Mouse (Mus musculus) midbrain, embryonic 12.5 days (tissue): Measurements from ENCODE around the gene Eif5a. TPM values are rescaled to one million over a fixed set of nuclear protein-coding genes. Genes with fewer than 3 reads are reported as not detected.
"Not testable (repeated sequence)": the region's sequence is repeated elsewhere in the genome, so short reads cannot be mapped to it uniquely, and the experiment has no call there.

Source experiments
- ATAC-seq: fragments of 200-750 bp; cut with Nextera tagmentation; 2 replicates; pipeline ENCODE4 v1.8.0; 2017; ENCODE audit warnings: low read depth, moderate TSS enrichment, moderate library complexity; ENCODE audit not compliant: low FRiP score
- H3K27ac ChIP-seq: fragments of 300-500 bp; sonication (generic); replicated peaks from 2 replicates; pipeline ENCODE4 v1.5.1; 2016; ENCODE audit warnings: mild to moderate bottlenecking
- H3K27me3 ChIP-seq: fragments of 300-500 bp; sonication (generic); 2 replicates; pipeline ENCODE4 v1.6.1; 2016; ENCODE audit warnings: mild to moderate bottlenecking
- H3K36me3 ChIP-seq: fragments of 300-500 bp; sonication (generic); 2 replicates; pipeline ENCODE4 v1.6.1; 2016
- H3K4me1 ChIP-seq: fragments of 300-500 bp; sonication (generic); 2 replicates; pipeline ENCODE4 v1.6.1; 2016
- H3K4me2 ChIP-seq: fragments of 300-500 bp; sonication (generic); replicated peaks from 2 replicates; pipeline ENCODE4 v1.6.1; 2016; ENCODE audit warnings: mild to moderate bottlenecking, moderate library complexity
- H3K4me3 ChIP-seq: fragments of 300-500 bp; sonication (generic); 2 replicates; pipeline ENCODE4 v1.5.1; 2016; ENCODE audit warnings: mild to moderate bottlenecking
- H3K9ac ChIP-seq: fragments of 300-500 bp; sonication (generic); replicated peaks from 2 replicates; pipeline ENCODE4 v1.6.1; 2016; ENCODE audit warnings: mild to moderate bottlenecking, moderate library complexity
- H3K9me3 ChIP-seq: fragments of 300-500 bp; sonication (generic); 2 replicates; pipeline ENCODE4 v1.6.1; 2016; ENCODE audit warnings: mild to moderate bottlenecking
- WGBS: fragments of 180-500 bp; shearing (Covaris S2); methylation state at CpG from one replicate; pipeline ENCODE4 v1.1.7; 2016; 5-methylcytosine and 5-hydroxymethylcytosine counted together
- polyA plus RNA-seq: library from polyadenylated mRNA; unstranded; fragments of >200 nt; fragmentation: Nextera tagmentation; extraction: Ambion mirVana; gene quantifications from 2 replicates; pipeline ENCODE4 v1.2.1, GENCODE M21; 2016

The Eif5a gene
- polyA plus RNA-seq, 1 experiment from 2014 or later: 1,465 TPM

DNA sequence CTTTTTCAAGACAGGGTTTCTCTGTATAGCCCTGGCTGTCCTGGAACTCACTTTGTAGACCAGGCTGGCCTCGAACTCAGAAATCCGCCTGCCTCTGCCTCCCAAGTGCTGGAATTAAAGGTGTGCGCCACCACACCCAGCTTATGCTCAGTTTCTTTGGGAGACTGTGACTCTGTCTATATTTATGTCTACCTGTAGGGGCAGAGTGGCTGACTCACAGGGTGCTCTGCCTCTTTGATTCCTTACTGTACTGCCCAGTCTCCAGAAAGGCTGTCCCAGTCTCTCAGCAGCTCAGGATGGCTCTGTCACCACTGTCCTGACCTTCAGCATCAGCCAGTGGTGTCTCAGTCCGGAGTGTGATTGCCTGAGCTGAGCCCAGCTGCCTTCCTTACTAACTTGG, 33.9 kb upstream of the Eif5a start:
- not testable (repeated sequence) for H3K4me3 ChIP-seq, H3K27ac ChIP-seq, ATAC-seq, H3K9ac ChIP-seq, H3K36me3 ChIP-seq, H3K4me1 ChIP-seq, H3K4me2 ChIP-seq, H3K9me3 ChIP-seq
- WGBS: 75% methylated on average over 4 of the region's 4 CpGs
- H3K27me3 ChIP-seq: peaks cover 16% of the 10 kb centered on the region

DNA sequence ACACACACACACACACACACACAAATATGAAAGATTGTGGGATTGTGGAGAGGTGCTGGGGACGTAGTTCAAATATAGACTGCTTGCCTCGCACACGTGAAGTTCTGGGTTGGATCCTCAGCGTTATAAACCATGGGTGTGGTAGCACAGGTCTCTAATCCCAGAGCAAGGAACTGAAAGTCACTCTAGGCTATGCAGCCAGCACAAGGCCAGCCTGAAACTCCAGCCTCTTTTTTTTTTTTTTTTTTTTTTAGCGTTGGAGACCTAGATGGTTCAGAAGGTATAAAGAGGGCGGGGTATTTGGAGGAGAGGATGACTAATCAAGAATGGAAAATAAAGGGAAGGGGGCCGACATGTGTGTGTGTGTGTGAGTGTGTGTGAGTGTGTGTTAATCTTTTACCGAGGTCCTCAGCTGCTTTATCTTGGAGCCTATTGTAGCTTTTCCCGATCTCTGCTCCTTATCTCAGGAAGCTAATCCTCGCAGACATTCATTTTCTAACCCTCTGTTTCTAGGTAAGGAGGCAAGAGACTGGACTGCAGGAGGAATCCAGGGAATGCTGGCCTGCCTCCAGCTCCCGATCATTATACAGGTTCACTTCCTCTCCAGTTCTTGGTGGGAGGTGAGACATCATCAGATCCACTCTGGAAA, 31.6 kb upstream of the Eif5a start:
- H3K4me1 ChIP-seq: peaks cover 4% of the 10 kb centered on the region
- 71% methylated on average over 11 of the region's 11 CpGs for WGBS
- H3K4me3 ChIP-seq: no peak overlapping the region
- no peak overlapping the region for H3K4me2 ChIP-seq
- no peak overlapping the region for H3K9ac ChIP-seq
- H3K27ac ChIP-seq: no peak overlapping the region
- H3K9me3 ChIP-seq: no peaks in the 10 kb centered on the region
- peaks cover 21% of the 10 kb centered on the region for H3K27me3 ChIP-seq
- no peak for ATAC-seq
- no peaks in the 10 kb centered on the region for H3K36me3 ChIP-seq

DNA sequence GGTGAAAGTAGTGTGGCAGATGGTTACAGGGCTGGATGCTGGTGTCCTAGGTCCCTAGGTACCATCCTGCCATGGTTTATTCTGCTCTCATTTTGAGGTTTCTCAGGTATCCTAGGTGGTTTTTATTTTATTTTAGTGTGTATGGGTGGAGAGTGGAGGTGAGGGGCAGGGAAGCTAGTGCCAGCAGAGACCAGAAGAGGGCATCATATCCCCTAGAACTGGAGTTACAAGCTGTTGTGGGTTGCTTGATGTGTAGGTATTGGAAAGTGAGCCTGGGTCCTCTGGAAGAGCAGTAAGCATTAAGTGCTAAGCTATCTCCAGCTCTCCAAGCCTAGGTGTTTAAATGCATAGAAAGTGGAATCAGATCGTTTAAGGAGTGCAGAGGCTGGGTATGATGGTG, 30.5 kb upstream of the Eif5a start:
- no peak overlapping the region for H3K4me3 ChIP-seq
- no peak overlapping the region for H3K4me2 ChIP-seq
- no peak for ATAC-seq
- H3K27ac ChIP-seq: no peak overlapping the region
- WGBS: 46% methylated on average over 1 of the region's 1 CpGs
- H3K36me3 ChIP-seq: no peaks in the 10 kb centered on the region
- no peaks in the 10 kb centered on the region for H3K9me3 ChIP-seq
- no peak overlapping the region for H3K9ac ChIP-seq
- peaks cover 14% of the 10 kb centered on the region for H3K4me1 ChIP-seq
- H3K27me3 ChIP-seq: peaks cover 16% of the 10 kb centered on the region

DNA sequence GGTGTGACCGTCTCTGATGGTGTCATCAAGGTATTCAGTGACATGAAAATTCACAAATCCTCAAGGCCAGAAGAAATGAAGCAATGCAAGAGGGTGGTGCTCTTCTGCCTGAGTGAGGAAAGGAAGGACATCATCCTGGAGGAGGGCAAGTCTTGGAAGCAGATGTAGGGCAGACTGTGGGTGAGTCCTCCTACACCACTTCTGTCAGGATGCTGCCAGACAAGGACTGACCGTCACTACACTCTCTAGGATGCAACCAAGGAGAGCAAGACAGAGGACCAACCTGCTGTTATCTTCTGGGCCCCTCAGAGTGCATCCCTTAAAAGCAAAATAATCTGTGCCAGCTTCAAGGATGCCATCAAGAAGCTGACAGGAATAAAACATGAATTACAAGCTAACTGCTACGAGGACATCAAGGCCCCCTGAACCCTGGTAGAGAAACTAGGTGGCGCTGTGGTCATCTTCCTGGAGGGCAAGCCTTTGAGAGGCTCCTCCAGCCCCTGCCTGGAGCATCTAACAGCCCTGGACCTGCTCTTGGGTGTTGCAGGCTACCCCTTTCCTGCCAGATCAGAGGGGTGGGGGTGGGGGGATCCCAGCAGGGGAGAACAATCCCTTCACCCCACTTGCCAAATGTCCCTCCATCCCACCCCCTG, 29.2 kb upstream of the Eif5a start:
- H3K4me2 ChIP-seq: no peak overlapping the region
- WGBS: 40% methylated on average over 4 of the region's 4 CpGs
- H3K36me3 ChIP-seq: no peaks in the 10 kb centered on the region
- ATAC-seq: no peak
- no peaks in the 10 kb centered on the region for H3K9me3 ChIP-seq
- H3K27me3 ChIP-seq: peaks cover 16% of the 10 kb centered on the region
- H3K4me1 ChIP-seq: peaks cover 17% of the 10 kb centered on the region
- no peak overlapping the region for H3K27ac ChIP-seq
- no peak overlapping the region for H3K9ac ChIP-seq
- H3K4me3 ChIP-seq: no peak overlapping the region

DNA sequence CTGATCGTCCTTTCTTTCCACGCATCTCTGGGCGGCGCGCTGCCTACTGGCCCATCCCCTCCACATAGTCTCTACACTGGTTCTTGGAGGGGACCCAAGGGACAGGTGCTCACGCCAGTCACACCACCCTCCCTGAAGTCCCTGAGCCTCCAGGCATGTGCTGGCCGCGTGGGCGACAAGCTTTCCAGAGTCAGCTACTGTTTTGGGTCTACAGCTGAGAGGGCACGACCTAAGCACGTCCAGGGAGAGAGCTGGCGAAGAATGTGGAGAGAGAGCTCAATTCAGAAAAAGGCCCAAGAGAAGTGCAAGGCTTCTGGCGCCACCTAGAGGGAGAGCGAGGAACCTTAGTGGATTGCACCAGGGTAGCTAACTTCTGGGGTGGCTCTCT, 27.0 kb upstream of the Eif5a start:
- Histone ChIP-seq H3K4me1 (peaks cover 17% of the 10 kb centered on the region), H3K4me2 (peak overlapping the region; percentile 64), H3K9ac (peak overlapping the region; percentile 47), H3K4me3 (peak overlapping the region; percentile 49), H3K27me3 (peaks cover 11% of the 10 kb centered on the region), H3K27ac (peak overlapping the region; percentile 69), H3K9me3 (no peaks in the 10 kb centered on the region), H3K36me3 (peaks cover 10% of the 10 kb centered on the region; the same call in 1 of the 2 replicates)
- ATAC-seq: peak; percentile 63
- under 1% methylated on average over 14 of the region's 14 CpGs for WGBS

DNA sequence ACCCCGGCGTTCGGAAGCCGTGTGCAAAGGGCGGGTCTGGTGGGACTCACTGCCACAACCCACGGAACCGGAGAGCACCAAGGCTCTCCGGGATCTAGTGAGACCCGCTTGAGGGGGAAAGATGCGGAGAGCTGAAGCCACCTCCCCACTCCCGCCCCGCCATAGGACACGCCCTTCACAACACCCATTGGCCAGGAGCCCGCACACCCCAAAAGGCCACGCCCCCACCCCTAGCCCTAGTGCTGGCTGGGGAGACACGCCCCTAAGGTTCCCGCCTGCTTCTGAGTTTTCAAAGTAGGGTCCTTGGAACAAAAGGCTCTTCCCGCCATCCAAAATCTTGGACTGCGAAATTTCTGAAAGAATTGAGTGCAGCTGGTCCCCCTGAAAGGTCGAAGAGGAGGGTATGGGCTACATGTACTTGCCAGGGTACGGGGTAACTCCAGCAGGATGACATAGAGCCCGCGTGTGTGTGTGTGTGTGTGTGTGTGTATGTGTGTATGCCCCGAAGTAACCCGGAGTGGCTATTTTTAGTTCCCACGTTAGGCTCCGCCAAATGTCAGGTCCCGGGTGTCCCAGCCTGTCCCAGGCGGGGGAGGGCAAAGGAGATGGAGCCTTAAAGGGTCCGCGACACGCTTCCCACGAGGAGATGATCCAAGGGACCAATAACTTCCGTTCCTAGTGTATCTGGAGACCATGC, 26.5 kb upstream of the Eif5a start, which contains the start of gene Slc2a4:
Slc2a4 (minus strand) TSS at position 123 of the 697 bp plus-strand sequence.
- H3K4me2 ChIP-seq: peak within 1 kb of the TSS; percentile 64
- under 1% methylated on average over 33 of the region's 34 CpGs for WGBS
- no peaks in the 10 kb centered on the region for H3K9me3 ChIP-seq
- H3K4me1 ChIP-seq: peaks cover 17% of the 10 kb centered on the region
- peaks cover 11% of the 10 kb centered on the region for H3K27me3 ChIP-seq
- ATAC-seq: peak; percentile 93
- peaks cover 10% of the 10 kb centered on the region; the same call in 1 of the 2 replicates for H3K36me3 ChIP-seq
- H3K4me3 ChIP-seq: peak within 1 kb of the TSS; percentile 49
- H3K9ac ChIP-seq: peak within 1 kb of the TSS; percentile 47
- H3K27ac ChIP-seq: peak within 1 kb of the TSS; percentile 69

DNA sequence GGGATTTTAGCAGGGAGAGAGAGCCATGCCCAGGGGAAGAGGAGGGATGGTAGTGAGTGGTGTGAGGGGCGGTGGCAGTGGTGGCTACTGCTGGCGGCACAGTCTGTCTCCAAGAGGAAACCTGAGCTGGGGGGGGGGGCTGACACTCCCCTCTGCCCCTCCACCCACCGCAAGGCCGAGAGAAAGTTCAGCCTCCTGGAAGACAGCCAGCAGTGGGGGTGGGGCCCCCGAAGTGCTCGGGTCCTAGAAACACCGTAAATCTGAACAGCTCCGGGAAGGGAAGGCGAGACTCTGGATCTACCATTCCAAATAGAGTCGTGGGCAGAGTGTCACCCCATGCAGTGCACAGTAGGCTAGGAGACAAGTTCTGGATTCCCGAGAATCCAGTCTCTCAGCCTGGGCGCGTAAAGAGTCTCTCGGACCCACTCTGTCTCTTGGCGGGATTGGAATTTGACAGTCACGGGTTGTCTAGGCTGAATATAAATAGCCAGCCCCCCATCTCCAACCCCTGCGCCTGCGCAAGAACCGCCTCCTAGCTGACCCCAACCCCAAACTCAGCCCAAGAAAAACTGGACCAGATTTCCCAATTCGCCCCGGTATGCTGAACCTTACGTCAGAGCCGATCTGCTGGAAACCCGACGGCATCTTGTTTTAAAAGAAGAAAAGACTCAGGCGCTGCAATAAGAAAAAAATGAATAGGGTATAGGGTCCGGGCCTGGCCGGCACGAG, 25.7 kb upstream of the Eif5a start:
- Histone ChIP-seq H3K27ac (no peak overlapping the region), H3K4me1 (peaks cover 17% of the 10 kb centered on the region), H3K9me3 (no peaks in the 10 kb centered on the region), H3K36me3 (peaks cover 10% of the 10 kb centered on the region; the same call in 1 of the 2 replicates), H3K4me3 (peak overlapping the region; percentile 49), H3K4me2 (peak overlapping the region; percentile 64), H3K27me3 (peaks cover 11% of the 10 kb centered on the region), H3K9ac (peak overlapping the region; percentile 45; the same call in 1 of the 2 replicates)
- 3% methylated on average over 29 of the region's 29 CpGs for WGBS
- peak; percentile 56 for ATAC-seq

DNA sequence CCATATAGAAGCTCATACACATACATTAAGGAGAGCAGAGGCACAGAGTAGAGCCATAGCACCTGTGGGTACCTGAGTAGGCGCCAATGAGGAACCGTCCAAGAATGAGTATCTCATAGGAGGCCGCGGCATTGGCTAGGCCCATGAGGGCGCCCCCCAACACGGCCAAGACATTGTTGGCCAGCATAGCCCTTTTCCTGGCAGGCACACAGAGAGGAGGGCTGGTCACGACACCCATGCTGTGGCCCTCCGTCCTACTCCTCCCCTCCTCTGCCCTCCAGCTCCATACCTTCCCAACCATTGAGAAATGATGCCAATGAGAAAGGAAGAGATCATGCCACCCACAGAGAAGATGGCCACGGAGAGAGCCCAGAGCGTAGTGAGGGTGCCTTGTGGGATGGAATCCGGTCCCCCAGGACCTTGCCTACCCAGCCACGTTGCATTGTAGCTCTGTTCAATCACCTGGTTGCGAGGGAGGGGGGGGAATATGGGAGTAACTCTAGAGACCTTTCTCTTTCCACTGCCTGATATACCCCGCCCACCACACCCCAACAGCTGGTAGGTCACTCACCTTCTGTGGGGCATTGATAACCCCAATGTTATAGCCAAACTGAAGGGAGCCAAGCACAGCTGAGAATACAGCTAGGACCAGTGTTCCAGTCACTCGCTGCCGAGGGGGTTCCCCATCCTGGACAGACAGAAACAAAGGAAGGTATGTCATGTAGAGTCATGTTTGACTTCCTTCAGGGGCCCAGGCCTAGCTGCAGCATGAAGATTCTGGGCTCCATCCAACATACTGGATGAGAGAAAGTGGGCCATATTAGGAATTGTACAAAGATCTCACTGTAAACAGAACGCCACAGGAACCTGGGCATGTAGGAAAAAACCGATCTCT, 24.5 kb upstream of the Eif5a start:
- no peak for ATAC-seq
- H3K9me3 ChIP-seq: no peaks in the 10 kb centered on the region
- no peak overlapping the region for H3K9ac ChIP-seq
- H3K4me3 ChIP-seq: no peak overlapping the region
- H3K36me3 ChIP-seq: peaks cover 10% of the 10 kb centered on the region; the same call in 1 of the 2 replicates
- 93% methylated on average over 18 of the region's 18 CpGs for WGBS
- no peak overlapping the region for H3K27ac ChIP-seq
- H3K4me2 ChIP-seq: peak overlapping the region; percentile 64; the same call in 1 of the 2 replicates
- peaks cover 17% of the 10 kb centered on the region for H3K4me1 ChIP-seq
- H3K27me3 ChIP-seq: peaks cover 5% of the 10 kb centered on the region

DNA sequence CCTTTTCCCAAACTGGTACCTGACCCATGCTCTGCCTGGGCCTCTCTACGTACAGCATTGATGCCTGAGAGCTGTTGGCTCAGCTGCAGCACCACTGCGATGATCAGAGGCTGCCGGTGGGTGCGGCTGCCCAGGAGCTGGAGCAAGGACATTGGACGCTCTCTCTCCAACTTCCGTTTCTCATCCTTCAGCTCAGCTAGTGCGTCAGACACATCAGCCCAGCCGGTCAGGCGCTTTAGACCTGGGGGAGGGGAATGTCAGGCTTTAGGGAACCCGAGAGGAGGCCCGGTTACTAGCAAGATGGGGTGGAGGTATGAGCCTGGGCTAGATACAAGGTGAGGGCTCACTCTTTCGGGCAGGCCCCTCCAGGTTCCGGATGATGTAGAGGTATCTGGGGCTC, 23.5 kb upstream of the Eif5a start:
- no peaks in the 10 kb centered on the region for H3K9me3 ChIP-seq
- H3K27me3 ChIP-seq: peaks cover 9% of the 10 kb centered on the region
- no peak overlapping the region for H3K9ac ChIP-seq
- no peak overlapping the region for H3K4me3 ChIP-seq
- H3K4me2 ChIP-seq: no peak overlapping the region
- WGBS: 75% methylated on average over 13 of the region's 13 CpGs
- no peak overlapping the region for H3K27ac ChIP-seq
- H3K4me1 ChIP-seq: peaks cover 17% of the 10 kb centered on the region
- ATAC-seq: no peak
- peaks cover 10% of the 10 kb centered on the region; the same call in 1 of the 2 replicates for H3K36me3 ChIP-seq

DNA sequence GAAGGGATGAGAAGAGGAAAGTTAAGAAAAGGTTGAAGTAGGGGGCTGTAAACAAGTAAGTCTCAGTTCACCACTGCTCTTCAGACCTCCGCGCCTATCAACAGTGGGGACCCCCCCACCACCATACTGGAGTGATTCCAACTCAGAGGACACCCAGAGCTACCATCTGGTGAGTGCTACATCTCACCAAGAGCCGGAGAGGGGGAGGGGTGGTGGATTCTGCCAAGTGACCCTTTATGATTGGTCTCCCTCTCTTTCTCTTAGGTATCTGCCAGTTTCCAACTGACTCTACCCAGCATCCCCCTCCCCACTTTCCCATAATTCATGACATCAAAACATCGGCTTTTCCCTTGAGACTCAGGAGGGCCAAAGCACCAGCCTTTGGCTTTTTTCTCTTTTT, 19.2 kb upstream of the Eif5a start:
- no peak for ATAC-seq
- peaks cover 8% of the 10 kb centered on the region for H3K4me1 ChIP-seq
- peaks cover 10% of the 10 kb centered on the region; the same call in 1 of the 2 replicates for H3K36me3 ChIP-seq
- no peak overlapping the region; the same call in 1 of the 2 replicates for H3K9ac ChIP-seq
- no peak overlapping the region for H3K4me2 ChIP-seq
- H3K27ac ChIP-seq: no peak overlapping the region
- 88% methylated on average over 4 of the region's 4 CpGs for WGBS
- H3K4me3 ChIP-seq: no peak overlapping the region
- H3K9me3 ChIP-seq: no peaks in the 10 kb centered on the region
- peaks cover 48% of the 10 kb centered on the region for H3K27me3 ChIP-seq

DNA sequence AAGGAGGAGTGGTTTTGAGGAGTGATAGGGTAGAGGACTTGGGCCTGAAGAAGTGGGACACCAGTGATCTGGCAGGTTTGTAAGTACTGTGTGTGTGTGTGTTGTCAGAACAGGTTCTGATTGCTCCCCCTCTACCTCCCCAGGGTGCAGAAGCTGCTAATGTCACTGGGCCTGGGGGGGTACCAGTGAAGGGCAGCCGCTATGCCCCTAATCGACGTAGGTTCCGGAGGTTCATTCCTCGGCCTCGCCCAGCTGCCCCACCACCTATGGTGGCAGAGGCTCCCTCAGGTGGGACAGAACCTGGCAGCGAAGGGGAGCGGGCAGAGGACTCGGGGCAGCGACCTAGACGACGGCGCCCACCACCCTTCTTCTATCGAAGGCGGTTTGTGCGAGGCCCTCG, 18.0 kb upstream of the Eif5a start:
- H3K27me3 ChIP-seq: peaks cover 60% of the 10 kb centered on the region
- peaks cover 18% of the 10 kb centered on the region for H3K4me1 ChIP-seq

More for the DNA sequence above, 18.0 kb upstream of the Eif5a start:
- H3K9ac ChIP-seq: no peak overlapping the region
- no peaks in the 10 kb centered on the region for H3K9me3 ChIP-seq
- no peak overlapping the region for H3K4me2 ChIP-seq
- H3K27ac ChIP-seq: no peak overlapping the region
- ATAC-seq: no peak
- H3K36me3 ChIP-seq: peaks cover 4% of the 10 kb centered on the region; the same call in 1 of the 2 replicates
- no peak overlapping the region for H3K4me3 ChIP-seq
- 95% methylated on average over 17 of the region's 17 CpGs for WGBS
